24 mouse cellular contexts compared by ENCODE assay signal in the genomic region with DNA sequence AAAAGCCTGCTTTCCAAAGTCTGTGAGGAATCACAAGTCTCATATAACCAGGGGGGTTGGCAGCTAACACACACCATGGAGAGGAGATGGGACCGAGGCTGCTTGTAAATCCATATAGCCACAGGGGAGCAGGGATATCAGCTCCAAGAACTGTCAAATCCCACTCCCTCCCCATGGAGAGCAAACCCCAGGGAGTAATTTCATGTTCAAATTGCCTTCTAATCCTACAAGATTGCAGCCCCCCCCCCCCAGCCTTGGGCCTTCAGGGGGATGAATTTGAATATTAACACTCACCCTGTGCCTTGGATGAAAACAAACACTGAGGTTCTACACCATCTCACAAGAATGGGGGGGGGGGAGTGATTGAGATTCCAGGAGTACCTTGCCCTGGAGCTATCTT.
DNase-seq lines count a peak whose midpoint lies in the region; ATAC-seq and TF ChIP-seq lines count a peak whose summit lies in the region.
"Had no signal": no experiment of that assay in that cellular context is flagged by ENCODE, and none has a peak within 500 bp of the region (broad histone marks: within the 10 kb centered on the region; RNA-seq: fewer than 3 reads in every experiment).

No protein-coding gene starts in this region.

- TF ChIP-seq CTCF in brain, embryonic 14.5 days (IDR thresholded peaks at IDR 0.05; ENCODE audit: borderline replicate concordance, extremely low read depth, insufficient read depth, insufficient read length), result no peak

- H3K36me3 ChIP-seq in hindbrain, embryonic 12.5 days, result no peaks in the 10 kb centered on the region
- H3K36me3 ChIP-seq in hindbrain, embryonic 11.5 days (ENCODE audit: control insufficient read depth, insufficient read depth, low read length), result no peaks in the 10 kb centered on the region
- no peaks in the 10 kb centered on the region for H3K36me3 ChIP-seq in embryonic facial prominence, embryonic 10.5 days (replicated peaks)
- no peaks in the 10 kb centered on the region for H3K36me3 ChIP-seq in midbrain, embryonic 15.5 days (replicated peaks)
- H3K36me3 ChIP-seq: heart, embryonic 15.5 days; limb, embryonic 12.5 days; liver, embryonic 15.5 days had no signal

- H3K9ac ChIP-seq in hindbrain, embryonic 12.5 days, result no peak overlapping the region
- H3K9ac ChIP-seq in hindbrain, embryonic 11.5 days (ENCODE audit: low read depth, low read length), result no peak overlapping the region
- H3K9ac ChIP-seq in midbrain, embryonic 15.5 days, result no peak overlapping the region; the same call in 1 of the 2 replicates
- H3K9ac ChIP-seq: heart, embryonic 15.5 days; limb, embryonic 12.5 days; liver, embryonic 15.5 days; lung, embryonic 14.5 days had no signal

- peaks cover 61% of the 10 kb centered on the region for H3K4me1 ChIP-seq in hindbrain, embryonic 12.5 days
- H3K4me1 ChIP-seq in hindbrain, embryonic 11.5 days (replicated peaks; ENCODE audit: control insufficient read depth, insufficient read depth, low read length), result peaks cover 18% of the 10 kb centered on the region
- peaks cover 62% of the 10 kb centered on the region for H3K4me1 ChIP-seq in embryonic facial prominence, embryonic 10.5 days
- peaks cover 45% of the 10 kb centered on the region for H3K4me1 ChIP-seq in midbrain, embryonic 15.5 days
- H3K4me1 ChIP-seq: liver, embryonic 15.5 days had no signal

- TF ChIP-seq POLR2A in brain, embryonic 14.5 days (IDR thresholded peaks at IDR 0.05; ENCODE audit: borderline replicate concordance, extremely low read depth, insufficient read depth, insufficient read length, poor library complexity, severe bottlenecking), result no peak

- H3K9me3 ChIP-seq in hindbrain, embryonic 12.5 days (replicated peaks), result no peaks in the 10 kb centered on the region
- H3K9me3 ChIP-seq in hindbrain, embryonic 11.5 days (ENCODE audit: control insufficient read depth, low read length), result no peaks in the 10 kb centered on the region
- H3K9me3 ChIP-seq in embryonic facial prominence, embryonic 10.5 days, result no peaks in the 10 kb centered on the region
- H3K9me3 ChIP-seq in midbrain, embryonic 15.5 days, result no peaks in the 10 kb centered on the region
- H3K9me3 ChIP-seq: heart, embryonic 15.5 days; limb, embryonic 12.5 days; liver, embryonic 15.5 days had no signal

- H3K27me3 ChIP-seq in hindbrain, embryonic 12.5 days, result no peaks in the 10 kb centered on the region
- no peaks in the 10 kb centered on the region for H3K27me3 ChIP-seq in hindbrain, embryonic 11.5 days (ENCODE audit: control insufficient read depth, insufficient read depth, low read length)
- H3K27me3 ChIP-seq in embryonic facial prominence, embryonic 10.5 days (replicated peaks; ENCODE audit: low read depth, poor library complexity, severe bottlenecking), result no peaks in the 10 kb centered on the region
- no peaks in the 10 kb centered on the region for H3K27me3 ChIP-seq in midbrain, embryonic 15.5 days (replicated peaks)
- H3K27me3 ChIP-seq: heart, embryonic 15.5 days; limb, embryonic 12.5 days; liver, embryonic 15.5 days had no signal

- H3K4me3 ChIP-seq in hindbrain, embryonic 12.5 days, result no peak overlapping the region
- H3K4me3 ChIP-seq in hindbrain, embryonic 11.5 days (ENCODE audit: low read depth, low read length), result no peak overlapping the region
- no peak overlapping the region for H3K4me3 ChIP-seq in embryonic facial prominence, embryonic 10.5 days
- H3K4me3 ChIP-seq in midbrain, embryonic 15.5 days, result no peak overlapping the region
- H3K4me3 ChIP-seq: heart, embryonic 15.5 days; limb, embryonic 12.5 days; liver, embryonic 15.5 days had no signal

- no peak overlapping the region for H3K4me2 ChIP-seq in hindbrain, embryonic 12.5 days (replicated peaks)
- H3K4me2 ChIP-seq in hindbrain, embryonic 11.5 days (replicated peaks; ENCODE audit: low read depth, low read length), result no peak overlapping the region
- H3K4me2 ChIP-seq in midbrain, embryonic 15.5 days, result no peak overlapping the region
- H3K4me2 ChIP-seq: heart, embryonic 15.5 days; limb, embryonic 12.5 days; liver, embryonic 15.5 days; lung, embryonic 14.5 days had no signal

- no peak for DNase-seq in hindbrain, embryonic 11.5 days (ENCODE audit: low spot score)
- peak; percentile 71 for DNase-seq in brain, embryonic 14.5 days (ENCODE audit: low read depth)
- no peak for DNase-seq in embryonic facial prominence, embryonic 10.5 days (ENCODE audit: low spot score)
- no peak for DNase-seq in spleen, postnatal 4 days (ENCODE audit: low spot score in 2 of 2)
- DNase-seq: adrenal gland, adult 8-10 months; B cell, adult 2 months; cerebellum, adult 8-10 months; cerebellum, postnatal 25 days; gastrocnemius, postnatal 14 days; heart, postnatal 36 days; kidney, adult 9 months; kidney, postnatal 10 days; lung, embryonic 14.5 days; lung, postnatal 14 days; right cerebral cortex, postnatal 4 days; thymus, adult 2 months; thymus, postnatal 36 days had no signal

- no peak for ATAC-seq in hindbrain, embryonic 12.5 days (ENCODE audit: low FRiP score)
- no peak for ATAC-seq in hindbrain, embryonic 11.5 days (ENCODE audit: low FRiP score)
- no peak; the same call in 1 of the 2 replicates for ATAC-seq in midbrain, embryonic 15.5 days (replicated peaks)
- no peak for ATAC-seq in megakaryocyte progenitor cell, adult 5-6 weeks (replicated peaks; ENCODE audit: poor library complexity)
- ATAC-seq: intestine, postnatal 0 days had no signal

- H3K27ac ChIP-seq in hindbrain, embryonic 12.5 days, result 0 out of 2 replicates have a peak overlapping the region, but pooled peaks have one; percentile 31
- H3K27ac ChIP-seq in hindbrain, embryonic 11.5 days (ENCODE audit: low read depth, low read length), result no peak overlapping the region
- H3K27ac ChIP-seq in embryonic facial prominence, embryonic 10.5 days (replicated peaks), result peak overlapping the region; percentile 51
- peak overlapping the region; percentile 53; the same call in 1 of the 2 replicates for H3K27ac ChIP-seq in midbrain, embryonic 15.5 days
- H3K27ac ChIP-seq: heart, embryonic 15.5 days; limb, embryonic 12.5 days; liver, embryonic 15.5 days had no signal

- 21% methylated on average over 1 of the region's 1 CpGs for WGBS in hindbrain, embryonic 12.5 days
- WGBS in hindbrain, embryonic 11.5 days, result 5% methylated on average over 1 of the region's 1 CpGs
- 23% methylated on average over 1 of the region's 1 CpGs for WGBS in embryonic facial prominence, embryonic 10.5 days
- 4% methylated on average over 1 of the region's 1 CpGs for WGBS in midbrain, embryonic 15.5 days
